Mouse (Mus musculus): ENCODE measurements at regions not wholly inside any gene's neighbourhood (a gene's known extent, or its start where the extent isn't known, plus 50 kb on each side); places are given as distances from the start of the nearest gene placed in this dataset.

DNA sequence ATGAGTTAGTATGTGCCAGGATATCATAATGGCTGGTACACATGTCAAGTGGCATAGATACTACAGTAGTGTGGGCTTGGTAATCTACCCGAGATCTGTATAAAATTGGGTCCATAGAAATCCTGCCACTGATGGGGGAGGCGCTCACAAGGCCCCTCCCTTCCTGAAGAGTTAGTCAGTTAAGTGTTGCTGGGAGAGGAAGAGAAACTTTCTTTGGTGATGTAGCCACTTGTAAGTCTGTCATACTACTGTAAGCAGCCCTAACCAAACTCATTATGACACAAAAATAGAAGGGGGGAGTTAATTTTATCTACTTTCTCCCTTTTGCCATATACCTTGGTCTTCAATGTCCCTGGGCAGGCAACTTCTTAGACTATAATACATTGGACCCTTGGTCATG is 316.3 kb downstream of the Setd4 start:
- TF ChIP-seq CTCF (IDR thresholded peaks at IDR 0.05; ENCODE audit: low read depth, low read length) (no peak), GATA2 (IDR thresholded peaks at IDR 0.05; ENCODE audit: borderline replicate concordance, low read depth, low read length) (no peak), POLR2AphosphoS5 (IDR thresholded peaks at IDR 0.05; ENCODE audit: insufficient replicate concordance, low read depth, low read length) (no peak), TAL1 (conservative IDR thresholded peaks at IDR 0.05; ENCODE audit: low read depth, low read length) (no peak), GATA1 (IDR thresholded peaks at IDR 0.05; ENCODE audit: borderline replicate concordance, low read length) (no peak)
